Mouse (Mus musculus) cerebellum, postnatal 25 days (tissue): ENCODE data around the gene Cracr2a.
"Not testable (repeated sequence)": the region's sequence is repeated elsewhere in the genome, so short reads cannot be mapped to it uniquely, and the experiment has no call there.

Source experiments
- DNase-seq, 2 experiments: peaks; one replicate each; pipeline ENCODE4 v3.0.0; 2021; ENCODE audit warnings: mixed read lengths in 2 of 2

Gene Cracr2a

DNA sequence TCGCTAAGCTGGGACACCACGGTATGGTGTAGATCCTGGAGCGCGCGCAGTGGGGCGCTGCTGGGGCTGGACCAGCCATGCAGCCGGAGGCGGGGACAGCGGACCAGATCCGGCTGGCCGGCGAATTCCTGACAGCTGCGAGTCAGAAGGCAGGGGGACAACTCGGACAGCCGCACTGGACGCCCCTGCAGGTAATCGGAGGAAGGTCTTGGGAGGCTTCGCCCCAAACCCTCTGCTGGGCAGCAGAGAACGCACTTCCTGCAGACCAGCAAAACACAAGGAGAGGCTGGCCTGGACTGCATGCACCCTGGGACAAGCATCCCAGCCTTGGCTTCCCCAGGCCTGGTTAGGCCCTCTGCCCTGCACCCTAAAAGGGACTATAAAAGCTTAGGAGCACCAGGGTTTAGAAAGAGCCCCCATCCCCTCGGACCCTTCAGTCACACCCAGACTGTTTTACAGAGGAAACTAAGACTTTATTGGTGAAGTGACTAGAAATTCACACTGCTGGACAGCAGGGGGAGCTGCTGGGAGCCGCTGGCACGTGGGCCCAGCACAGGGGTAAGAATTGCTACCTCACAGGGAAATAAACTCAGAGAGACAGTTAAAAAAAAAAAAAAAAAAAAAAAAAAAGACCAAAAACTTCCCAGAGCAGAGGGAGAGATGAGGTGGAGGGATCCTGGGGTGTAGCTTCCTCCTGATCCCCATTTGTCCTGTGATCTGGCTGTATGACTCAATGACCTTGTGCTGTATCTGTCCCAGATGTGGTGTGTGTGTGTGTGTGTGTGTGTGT lies at the start of gene Cracr2a:
Cracr2a (plus strand) TSS at position 108 of the 790 bp plus-strand sequence.
- DNase-seq = peak; percentile 62 to 78

DNA sequence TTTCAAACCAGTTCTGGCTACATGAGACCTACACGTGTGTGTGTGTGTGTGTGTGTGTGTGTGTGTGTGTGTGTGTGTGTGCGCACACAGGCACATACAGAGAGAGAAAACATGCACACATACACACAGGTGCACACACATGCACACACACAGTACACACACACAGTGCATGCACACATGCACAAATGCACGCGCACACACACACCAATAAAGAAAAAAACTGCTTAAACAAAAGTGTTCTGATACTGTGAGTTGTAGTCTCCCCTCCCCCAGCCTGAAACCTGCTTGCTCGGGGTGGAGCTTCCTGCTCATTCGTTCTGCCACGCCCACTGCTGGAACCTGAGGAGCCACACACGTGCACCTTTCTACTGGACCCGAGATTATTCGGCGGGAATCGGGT lies 47.4 kb upstream of the Cracr2a start:
- not testable (repeated sequence) for DNase-seq

DNA sequence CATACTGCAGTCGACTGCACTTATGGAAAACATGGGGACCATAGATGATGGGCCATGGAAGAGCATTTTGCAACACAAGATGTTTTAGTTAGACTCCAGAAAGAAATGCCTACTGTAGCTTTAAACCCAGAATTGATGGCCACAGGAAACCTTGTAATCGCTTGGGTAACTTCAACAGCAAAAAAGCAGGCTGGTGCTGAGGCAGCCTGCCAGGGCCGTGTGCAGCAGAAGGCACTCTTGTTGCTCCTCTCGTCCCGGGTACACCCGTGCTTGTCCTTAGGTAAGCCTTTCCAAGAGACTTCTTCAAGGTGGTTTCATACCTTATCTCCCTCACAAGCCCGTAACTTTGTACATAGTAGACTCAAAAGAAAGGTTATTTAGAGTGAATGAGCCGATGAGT lies 40.0 kb upstream of the Cracr2a start:
- DNase-seq = no peak

DNA sequence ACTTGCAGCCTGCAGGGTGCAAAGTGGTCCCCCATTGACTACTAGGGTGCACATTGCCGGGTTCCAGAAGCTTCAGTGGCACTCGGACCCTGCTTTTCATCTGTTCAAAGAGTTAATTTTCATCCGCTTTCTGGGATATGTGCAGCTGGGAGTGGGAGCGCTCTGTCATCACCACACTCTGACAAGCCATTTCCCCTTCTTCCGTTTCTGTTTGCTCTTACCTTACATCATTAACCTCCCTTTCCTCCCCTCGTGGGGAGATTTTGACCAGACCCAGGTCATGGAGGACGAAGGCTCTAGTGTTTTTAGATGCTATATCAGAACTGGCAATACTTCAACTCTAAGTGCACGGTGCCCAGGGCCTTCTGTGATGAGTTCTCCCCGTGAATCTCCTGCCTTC lies 38.8 kb upstream of the Cracr2a start:
- no peak for DNase-seq

DNA sequence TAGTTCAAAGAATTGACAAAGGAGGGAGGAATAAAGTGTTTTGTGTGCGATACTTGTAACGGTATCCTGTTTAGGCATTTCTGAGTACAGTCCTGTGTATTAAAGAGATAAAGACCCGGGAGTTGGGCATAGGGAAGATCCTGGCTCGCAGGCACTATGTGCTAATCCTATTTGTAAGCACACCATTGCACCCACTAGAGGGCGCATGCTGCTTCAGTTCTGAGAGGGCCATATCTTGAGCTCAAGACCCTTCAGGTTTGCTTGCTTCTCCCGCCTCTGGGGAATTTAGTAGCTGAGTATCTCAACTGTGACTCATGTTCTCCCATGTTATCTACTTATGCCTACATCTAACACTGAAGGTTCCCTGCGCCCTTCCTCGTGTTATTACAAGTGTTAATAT lies 36.7 kb upstream of the Cracr2a start:
- DNase-seq = peak; percentile 25 to 70

DNA sequence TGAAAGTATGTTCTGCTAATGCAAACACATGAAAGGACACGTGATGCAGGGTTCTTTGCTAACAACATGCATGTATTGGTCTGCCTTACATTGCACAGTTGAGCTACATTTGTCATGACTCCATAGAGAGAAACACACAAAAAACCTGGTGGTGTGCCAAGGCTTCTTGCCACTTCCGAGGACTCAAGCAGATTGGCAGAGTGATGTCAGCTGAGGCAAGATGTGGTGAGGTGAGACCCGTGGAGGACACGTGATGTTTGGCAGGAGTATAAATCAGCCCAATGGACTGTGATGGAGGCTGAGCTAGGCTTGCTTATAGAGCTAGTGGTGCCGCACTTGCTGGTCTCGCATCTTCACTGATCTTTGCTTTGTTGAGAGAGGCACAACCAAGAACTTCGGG lies 32.5 kb upstream of the Cracr2a start:
- DNase-seq = peak in 1 of 2 experiments; percentile 15

DNA sequence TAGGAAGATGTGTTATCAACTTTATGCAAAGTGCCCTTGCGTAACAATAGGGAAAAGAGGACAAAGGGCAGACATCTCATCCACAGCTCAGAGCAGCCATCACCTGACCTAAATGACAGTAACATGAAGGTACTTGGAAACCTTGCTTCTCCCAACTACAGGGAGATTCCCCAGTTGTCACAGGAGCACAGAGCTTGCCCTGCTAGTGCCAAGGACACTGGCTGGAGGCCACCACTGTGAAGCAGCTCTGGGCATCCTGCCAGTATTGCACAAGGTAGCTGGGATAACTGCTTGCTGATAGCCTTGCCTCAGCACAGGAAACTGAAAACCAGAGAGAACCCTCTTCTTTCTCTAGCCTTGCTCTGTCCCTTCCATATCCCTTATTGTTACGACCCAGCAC lies 31.7 kb upstream of the Cracr2a start:
- DNase-seq = peak; percentile 91 to 96

DNA sequence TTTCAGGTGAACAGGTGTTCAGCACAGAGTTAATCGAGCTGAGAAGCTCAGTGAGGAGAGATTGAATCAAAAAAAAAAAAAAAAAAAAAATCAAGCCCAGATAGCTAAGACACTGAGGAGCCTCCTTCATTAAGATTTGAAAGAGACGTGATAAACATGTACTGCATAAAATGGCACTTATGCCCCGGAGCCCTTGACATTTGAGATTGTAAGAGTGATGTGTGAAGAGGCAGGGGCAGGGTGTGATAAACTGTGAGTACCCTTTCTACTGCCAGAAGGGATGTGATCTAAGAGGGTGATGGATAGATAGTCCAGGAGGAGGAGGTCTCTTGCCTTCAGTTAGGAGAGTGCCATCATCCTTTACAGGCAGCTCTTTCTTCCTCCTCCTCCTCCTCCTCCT lies 30.9 kb upstream of the Cracr2a start:
- DNase-seq = no peak

DNA sequence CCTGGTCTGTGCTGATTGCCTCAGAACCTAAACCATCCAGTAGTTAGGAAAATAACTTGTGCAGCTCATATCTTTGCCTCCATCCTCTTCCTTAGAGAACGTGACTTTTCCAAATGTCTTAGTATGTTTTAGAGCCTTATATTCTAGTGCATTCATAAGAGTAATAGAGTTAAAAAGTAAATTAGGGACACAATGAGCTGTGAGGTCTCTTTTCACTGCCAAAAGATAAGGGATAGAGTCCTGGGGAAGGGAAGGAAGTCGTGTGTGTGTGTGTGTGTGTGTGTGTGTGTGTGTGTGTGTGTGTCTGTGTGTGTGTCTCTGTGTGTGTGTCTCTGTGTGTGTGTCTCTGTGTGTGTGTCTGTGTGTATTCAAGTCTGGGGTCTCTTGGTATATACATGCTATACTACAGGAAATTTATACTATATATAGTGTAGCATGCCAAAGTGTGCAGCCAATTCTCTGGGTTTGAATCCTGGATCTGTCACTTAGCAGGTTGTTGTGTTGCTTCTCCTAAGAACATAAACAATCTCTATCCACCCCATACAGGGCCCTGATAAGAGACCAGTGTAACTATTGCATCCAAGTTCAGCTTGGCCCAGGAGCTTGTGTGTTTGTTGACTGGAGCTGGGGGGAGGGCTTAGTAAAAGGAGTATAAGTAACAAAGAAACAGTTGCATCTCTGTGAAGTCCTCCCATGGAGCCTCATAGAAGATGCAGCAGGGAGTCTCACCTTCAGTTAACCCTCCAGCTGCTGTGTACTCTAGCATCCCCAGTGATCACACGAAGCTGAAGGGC lies 29.5 kb upstream of the Cracr2a start:
- DNase-seq = no peak

DNA sequence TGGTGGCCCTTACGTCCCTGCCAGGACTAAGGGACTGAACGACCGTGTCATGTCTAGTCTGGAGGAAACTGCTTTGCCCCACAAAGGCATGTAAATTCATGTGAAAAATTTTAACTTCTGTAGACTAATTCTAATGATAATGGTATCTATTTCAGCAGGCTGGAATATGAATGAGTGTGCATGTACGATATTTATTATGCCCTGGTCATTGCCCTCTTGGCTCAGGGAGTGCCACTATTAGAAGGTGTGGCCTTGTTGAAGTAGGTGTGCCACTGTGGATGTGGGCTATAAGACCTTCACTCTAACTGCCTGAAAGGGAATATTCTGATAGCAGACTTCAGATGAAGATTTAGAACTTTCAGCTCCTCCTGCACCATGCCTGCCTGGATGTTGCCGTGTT lies 28.8 kb upstream of the Cracr2a start:
- no peak for DNase-seq

DNA sequence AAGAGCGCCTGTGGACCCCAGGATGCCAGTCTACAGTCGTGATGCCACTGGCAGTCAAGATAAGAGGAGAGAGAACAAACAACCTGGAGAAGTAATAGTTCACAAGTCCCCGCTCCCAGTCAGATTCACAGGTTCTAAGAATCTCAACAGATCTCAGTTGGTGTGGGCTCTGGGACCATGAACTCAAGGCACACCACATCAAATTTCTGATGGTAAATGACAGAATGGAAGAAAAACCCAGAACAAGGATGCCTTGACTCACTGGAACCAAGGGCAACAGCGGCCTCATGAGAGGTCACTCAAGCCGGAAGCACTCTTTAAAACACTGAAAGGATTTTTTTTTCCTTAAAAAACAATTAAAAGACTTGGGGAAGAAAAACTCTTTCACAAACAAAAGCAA lies 27.4 kb upstream of the Cracr2a start:
- DNase-seq = no peak

DNA sequence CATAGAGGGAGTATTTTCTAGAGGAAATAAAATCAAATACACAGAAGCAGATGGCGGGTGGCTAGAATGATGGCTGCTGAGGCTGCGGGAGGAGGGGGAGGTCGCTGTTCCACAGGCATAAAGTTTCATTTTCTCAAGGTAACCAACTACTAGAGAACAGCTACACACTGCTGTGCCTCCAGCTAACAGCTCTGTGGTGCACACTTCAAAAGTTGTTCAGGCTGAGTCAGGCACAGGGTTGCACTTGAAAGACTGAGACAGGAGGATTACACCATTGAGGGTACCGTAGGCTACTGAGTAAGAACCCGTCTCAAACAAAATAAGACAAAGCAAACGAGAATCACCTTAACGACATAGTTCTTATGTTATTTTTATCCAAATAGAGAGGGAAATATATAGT lies 24.1 kb upstream of the Cracr2a start:
- no peak for DNase-seq

DNA sequence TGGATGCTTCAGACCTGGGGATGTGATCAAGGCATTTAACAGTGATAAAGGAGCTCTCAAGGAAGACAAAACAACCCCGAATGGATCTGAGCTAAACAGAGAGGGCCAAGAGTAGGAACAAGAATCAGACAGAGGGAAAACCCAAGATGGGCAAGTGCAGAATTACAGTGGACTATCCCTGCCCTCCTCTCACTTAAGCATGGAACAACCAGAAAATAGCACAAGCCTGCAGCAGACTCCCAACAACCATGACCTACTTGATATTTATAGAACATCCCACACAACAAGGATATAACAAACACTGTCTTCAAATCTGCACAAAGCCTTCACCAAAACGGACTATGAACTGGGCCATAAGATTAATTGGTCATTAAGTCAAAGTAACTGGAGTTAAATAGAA lies 23.0 kb upstream of the Cracr2a start:
- no peak for DNase-seq

DNA sequence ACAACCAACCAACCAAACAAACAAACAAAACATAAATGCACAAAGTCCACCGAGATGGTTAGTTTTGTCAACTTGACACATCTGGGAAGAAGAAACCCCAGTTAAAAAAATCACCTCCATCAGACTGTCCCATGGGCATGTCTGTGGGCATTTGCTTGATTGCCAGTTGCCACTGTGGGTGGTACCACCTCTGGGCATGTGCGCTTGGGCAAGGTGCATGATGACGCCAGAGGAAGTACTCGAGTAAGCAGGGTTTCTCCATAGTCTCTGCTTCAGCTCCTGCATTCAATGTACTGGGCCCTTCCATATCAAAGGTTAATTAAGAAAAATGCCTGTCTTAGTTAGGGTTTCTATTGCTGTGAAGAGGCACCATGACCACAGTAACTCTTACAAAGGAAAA lies 21.9 kb upstream of the Cracr2a start:
- no peak for DNase-seq

DNA sequence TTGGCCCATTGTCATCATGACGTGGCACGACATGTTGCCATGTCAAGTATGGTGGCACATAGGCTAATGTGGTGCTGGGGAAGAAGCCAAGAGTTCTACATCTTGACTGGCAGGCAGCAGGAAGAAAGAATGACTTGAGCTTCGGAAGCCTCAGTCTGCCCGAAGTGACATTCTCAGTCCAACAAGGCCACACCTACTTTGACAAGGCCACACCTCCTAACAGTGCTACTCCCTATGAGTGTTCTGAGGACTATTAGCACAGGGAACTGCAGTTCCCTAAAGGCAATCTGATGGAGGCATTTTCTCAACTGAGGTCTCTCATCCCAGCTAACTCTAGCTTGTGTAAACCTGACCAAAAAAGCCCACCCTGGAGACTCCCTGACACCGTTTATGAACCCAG lies 21.5 kb upstream of the Cracr2a start:
- no peak for DNase-seq

DNA sequence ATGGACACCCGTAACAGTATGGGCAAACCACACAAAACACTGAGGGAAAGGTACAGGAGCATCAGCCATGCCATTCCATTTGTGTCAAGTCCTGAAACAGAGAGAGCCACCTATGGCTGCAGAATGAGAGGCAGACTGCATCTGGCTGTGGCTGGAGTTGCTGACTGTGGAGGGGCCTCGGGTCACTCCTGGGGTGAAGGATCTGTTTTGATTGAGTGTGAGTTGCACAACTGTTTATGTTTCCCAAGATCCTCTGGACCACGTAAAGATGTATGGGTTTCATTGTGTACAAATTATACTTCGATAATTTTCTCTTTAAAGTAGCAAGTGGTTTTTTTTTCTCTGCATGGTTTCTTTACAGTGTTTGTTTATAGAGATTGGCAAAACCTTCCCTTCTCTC lies 20.6 kb upstream of the Cracr2a start:
- DNase-seq = no peak

DNA sequence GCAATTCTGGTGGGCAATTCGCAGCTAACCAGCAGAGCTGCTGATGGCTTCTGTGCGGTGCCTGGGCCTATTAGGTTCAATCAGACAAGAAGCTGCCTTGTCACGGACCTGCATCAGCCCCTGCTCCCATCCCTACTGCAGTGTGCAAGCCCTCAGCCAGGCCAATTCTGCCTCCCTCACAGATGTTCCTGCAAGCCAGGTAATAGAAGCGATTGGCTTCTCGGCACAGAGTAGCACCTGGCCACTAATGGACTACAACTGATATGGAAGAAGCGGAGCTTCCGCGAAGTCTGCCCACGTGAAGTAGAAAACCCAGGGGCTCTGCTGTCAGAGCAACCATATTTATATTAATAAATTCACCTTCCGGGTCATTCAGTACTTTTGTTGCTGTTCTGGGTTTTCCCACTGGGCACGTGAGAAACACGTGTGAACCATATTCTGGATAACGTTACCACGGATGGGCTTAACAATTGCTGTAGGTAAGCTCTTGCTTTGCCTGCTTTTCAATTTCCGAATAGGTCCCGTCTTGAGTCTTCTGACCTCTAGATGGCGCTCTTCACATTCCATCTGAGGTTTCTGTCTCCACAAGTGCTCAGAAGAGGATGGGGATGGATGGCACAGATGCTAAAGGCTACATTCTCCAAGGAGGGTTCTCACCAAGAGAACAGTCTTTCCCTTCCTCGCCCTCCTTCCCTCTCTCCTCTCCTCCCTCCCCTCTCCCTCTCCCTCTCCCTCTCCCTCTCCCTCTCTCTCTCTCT lies 19.3 kb upstream of the Cracr2a start:
- DNase-seq = peak; percentile 41 to 65

DNA sequence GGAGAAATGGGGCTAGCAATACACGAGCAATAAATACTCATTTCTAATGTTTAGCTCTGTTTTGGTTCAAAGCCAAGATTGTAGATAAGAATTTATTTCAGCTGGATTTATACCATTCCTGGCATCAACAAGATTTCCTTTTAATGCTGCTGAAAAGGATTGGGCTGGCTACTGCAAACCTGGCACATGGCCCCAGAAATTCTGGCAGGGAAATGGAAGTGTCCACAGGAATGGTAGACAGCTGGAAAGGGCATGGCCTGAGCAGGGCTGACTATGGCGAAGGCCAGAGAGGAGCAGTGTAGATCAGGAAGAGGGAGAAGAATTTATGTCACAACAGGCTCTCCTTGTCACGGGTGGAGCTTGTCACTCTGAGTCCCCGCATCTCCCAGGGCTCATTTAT lies 14.5 kb upstream of the Cracr2a start:
- DNase-seq = peak in 1 of 2 experiments; percentile 25

DNA sequence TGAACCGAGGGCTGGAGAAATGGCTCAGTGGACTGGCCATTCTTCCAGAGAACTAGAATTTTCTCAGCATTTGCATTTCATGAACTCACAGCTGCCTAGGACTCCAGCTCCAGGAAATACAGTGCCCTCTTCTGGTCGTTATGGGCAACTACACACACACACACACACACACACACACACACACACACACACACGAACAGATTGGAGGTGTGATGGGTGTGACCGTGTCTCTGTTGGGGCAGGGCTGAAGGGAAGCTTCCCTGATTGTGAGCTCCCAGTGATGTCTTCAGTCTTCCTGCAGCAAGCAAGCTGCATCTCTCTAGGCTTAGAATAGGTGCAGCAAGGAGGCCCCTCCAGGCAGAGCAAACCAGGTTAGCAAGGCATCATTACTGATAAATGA lies 8.2 kb upstream of the Cracr2a start:
- DNase-seq = no peak

DNA sequence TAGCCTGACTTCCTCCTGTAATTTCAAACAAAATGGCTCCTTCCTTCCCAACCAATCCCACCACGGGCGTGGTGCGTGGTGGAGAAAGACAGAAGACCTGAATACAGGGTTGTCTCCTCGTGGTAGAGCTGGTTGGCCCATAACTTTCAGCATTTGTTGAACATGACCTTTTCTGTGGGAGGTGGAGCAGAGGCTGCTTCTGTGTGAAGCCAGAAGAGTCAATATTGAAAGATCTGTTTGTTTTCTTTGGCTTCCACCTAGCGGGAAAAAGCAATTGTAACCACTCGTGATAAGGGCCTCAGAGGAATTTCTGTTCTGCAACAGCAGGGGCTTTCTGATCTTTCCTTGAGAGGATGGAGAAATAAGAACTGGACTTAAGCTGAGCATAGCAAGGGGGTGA lies 5.6 kb upstream of the Cracr2a start:
- DNase-seq = no peak

DNA sequence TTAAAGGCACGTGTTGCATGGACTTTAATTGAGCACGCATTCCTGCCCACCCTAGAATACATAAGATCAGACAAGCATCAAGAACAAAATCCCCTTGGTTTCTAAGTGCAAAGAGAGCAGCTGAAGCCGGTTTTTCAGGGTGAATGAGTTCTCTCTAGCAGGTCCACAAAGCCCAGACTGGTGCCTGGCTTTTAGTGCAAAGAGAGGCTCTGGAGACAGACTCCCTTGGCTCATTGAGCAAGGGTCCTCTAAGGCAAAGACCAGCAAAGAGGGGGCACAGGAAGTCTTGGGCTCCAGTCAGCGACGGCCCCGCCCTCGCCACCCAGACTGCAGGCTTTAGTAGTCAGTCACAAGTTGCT lies 287 bp upstream of the Cracr2a start:
- DNase-seq = no peak

DNA sequence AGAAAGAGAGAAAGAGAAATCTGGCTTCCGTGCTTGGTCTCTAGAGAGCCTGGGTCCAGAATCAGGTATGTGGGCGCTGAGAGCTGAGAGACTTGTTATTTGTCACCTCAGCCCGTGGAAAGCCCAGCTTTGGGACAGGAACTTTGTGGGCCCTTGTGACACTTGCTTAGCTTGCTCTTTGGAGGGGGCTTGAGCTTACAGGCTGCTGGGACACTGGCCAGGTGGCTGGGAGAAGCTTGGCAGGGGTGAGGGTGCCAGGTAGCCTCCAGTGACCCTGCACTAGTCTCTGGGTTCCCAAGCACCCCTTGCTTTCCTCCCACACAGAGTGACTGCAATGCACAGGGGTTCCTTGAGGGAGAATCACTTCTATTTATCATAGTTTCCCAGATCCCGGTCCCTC lies 2.4 kb downstream of the Cracr2a start:
- no peak for DNase-seq

DNA sequence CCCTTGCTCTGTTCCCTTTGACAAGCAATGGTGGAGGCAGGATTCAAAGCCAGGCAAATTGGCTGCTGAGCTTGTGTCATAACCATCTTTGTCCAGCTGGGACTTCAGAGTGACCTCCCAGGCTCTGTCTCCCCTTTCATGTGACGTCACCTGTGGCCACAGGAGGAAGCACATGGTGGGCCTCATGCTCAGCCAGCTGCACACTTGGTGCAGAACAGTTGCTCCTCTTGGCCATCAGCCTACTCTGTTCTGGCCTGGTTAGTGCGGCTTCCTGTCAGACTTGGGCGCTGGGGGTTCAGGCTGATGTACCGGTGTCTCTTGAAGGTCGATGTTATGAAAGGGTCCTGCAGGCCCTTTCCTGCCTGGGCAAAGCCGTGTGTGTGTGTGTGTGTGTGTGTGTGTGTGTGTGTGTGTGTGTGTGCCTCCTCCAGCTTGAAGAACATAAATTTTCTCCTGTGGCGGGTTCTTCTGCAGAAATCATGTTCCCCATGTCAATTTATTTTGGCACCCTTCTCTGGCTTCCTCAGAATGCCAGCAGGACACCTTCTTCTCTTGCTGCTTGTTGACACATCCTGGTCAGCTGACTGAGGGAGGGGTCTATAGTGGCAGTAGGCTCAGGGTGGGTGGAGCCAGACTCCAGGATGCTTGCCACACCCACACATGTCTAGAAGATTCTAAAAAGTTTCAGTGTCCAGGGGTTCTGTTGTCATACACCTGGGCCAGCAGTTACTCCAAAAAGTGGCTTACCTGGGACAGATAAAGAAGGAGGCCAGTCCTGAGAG lies 5.0 kb downstream of the Cracr2a start:
- no peak for DNase-seq
